Comparison of ENCODE assay signal across 11 mouse cellular contexts in genomic region chr8:95974889-95975288, GRCm38 (mm10).
A peak's percentile ranks its signal among the peaks of the same experiment; 100 is the strongest.
DNase-seq lines count a peak whose midpoint lies in the region; ATAC-seq lines count a peak whose summit lies in the region.
"Had no signal": no experiment of that assay in that cellular context is flagged by ENCODE, and none has a peak within 500 bp of the region (broad histone marks: within the 10 kb centered on the region; RNA-seq: fewer than 3 reads in every experiment).

No protein-coding gene starts in this region.

- H3K9ac ChIP-seq in forebrain, embryonic 13.5 days, result no peak overlapping the region
- no peak overlapping the region for H3K9ac ChIP-seq in forebrain, embryonic 16.5 days (replicated peaks; ENCODE audit: low read depth, low read length)
- no peak overlapping the region for H3K9ac ChIP-seq in kidney, embryonic 16.5 days (replicated peaks; ENCODE audit: low read length)
- H3K9ac ChIP-seq: kidney, embryonic 15.5 days; midbrain, embryonic 12.5 days had no signal

- DNase-seq in kidney, adult 9 months, result peak; percentile 4
- DNase-seq in 416B (ENCODE audit: low read depth), result peak; percentile 25
- peak; percentile 54 for DNase-seq in brain, adult 2 months (ENCODE audit: low read depth, low spot score)
- no peak for DNase-seq in urinary bladder, postnatal 36 days (ENCODE audit: low spot score in 2 of 2)
- DNase-seq in urinary bladder, postnatal 14 days (ENCODE audit: low spot score), result no peak
- DNase-seq: right cerebral cortex, postnatal 14 days had no signal

- H3K4me3 ChIP-seq in forebrain, embryonic 13.5 days, result no peak overlapping the region
- H3K4me3 ChIP-seq in forebrain, embryonic 16.5 days (replicated peaks; ENCODE audit: low read length), result no peak overlapping the region
- H3K4me3 ChIP-seq in kidney, embryonic 16.5 days (ENCODE audit: low read length), result no peak overlapping the region
- H3K4me3 ChIP-seq: kidney, embryonic 15.5 days; midbrain, embryonic 12.5 days had no signal

- 19% methylated on average over 4 of the region's 4 CpGs for WGBS in forebrain, embryonic 13.5 days
- WGBS in forebrain, embryonic 16.5 days, result 14% methylated on average over 4 of the region's 4 CpGs
- 22% methylated on average over 4 of the region's 4 CpGs for WGBS in kidney, embryonic 16.5 days

- ATAC-seq in forebrain, embryonic 13.5 days, result 0 out of 2 replicates have a peak, but pooled peaks have one; percentile 51
- no peak; the same call in 1 of the 2 replicates for ATAC-seq in forebrain, embryonic 16.5 days
- ATAC-seq in kidney, embryonic 16.5 days (ENCODE audit: low FRiP score, low TSS enrichment), result no peak

- no peak overlapping the region for H3K4me2 ChIP-seq in forebrain, embryonic 13.5 days
- H3K4me2 ChIP-seq in forebrain, embryonic 16.5 days (ENCODE audit: low read length), result no peak overlapping the region
- no peak overlapping the region for H3K4me2 ChIP-seq in kidney, embryonic 16.5 days (replicated peaks; ENCODE audit: low read depth, low read length)
- H3K4me2 ChIP-seq: kidney, embryonic 15.5 days; midbrain, embryonic 12.5 days had no signal

- H3K36me3 ChIP-seq in forebrain, embryonic 13.5 days (ENCODE audit: poor library complexity, severe bottlenecking), result no peaks in the 10 kb centered on the region
- no peaks in the 10 kb centered on the region for H3K36me3 ChIP-seq in forebrain, embryonic 16.5 days (ENCODE audit: control insufficient read depth, insufficient read depth)
- no peaks in the 10 kb centered on the region for H3K36me3 ChIP-seq in kidney, embryonic 16.5 days (ENCODE audit: insufficient read depth, low read length)
- H3K36me3 ChIP-seq: kidney, embryonic 15.5 days; midbrain, embryonic 12.5 days had no signal

- H3K9me3 ChIP-seq in forebrain, embryonic 13.5 days (replicated peaks), result no peaks in the 10 kb centered on the region
- no peaks in the 10 kb centered on the region for H3K9me3 ChIP-seq in forebrain, embryonic 16.5 days (ENCODE audit: control insufficient read depth, low read length)
- no peaks in the 10 kb centered on the region for H3K9me3 ChIP-seq in kidney, embryonic 16.5 days (ENCODE audit: low read length)
- H3K9me3 ChIP-seq: kidney, embryonic 15.5 days; midbrain, embryonic 12.5 days had no signal

- no peaks in the 10 kb centered on the region for H3K27me3 ChIP-seq in forebrain, embryonic 13.5 days
- no peaks in the 10 kb centered on the region for H3K27me3 ChIP-seq in forebrain, embryonic 16.5 days (replicated peaks; ENCODE audit: control insufficient read depth, insufficient read depth, low read length)
- H3K27me3 ChIP-seq in kidney, embryonic 16.5 days (ENCODE audit: insufficient read depth, low read length), result no peaks in the 10 kb centered on the region
- H3K27me3 ChIP-seq: kidney, embryonic 15.5 days had no signal

- no peaks in the 10 kb centered on the region for H3K4me1 ChIP-seq in forebrain, embryonic 13.5 days
- 0 out of 2 replicates have a peak, but pooled peaks cover 2% of the 10 kb centered on the region for H3K4me1 ChIP-seq in forebrain, embryonic 16.5 days (replicated peaks; ENCODE audit: control insufficient read depth, insufficient read depth, low read length)
- no peaks in the 10 kb centered on the region for H3K4me1 ChIP-seq in kidney, embryonic 16.5 days (ENCODE audit: insufficient read depth, low read length)
- H3K4me1 ChIP-seq: kidney, embryonic 15.5 days; midbrain, embryonic 12.5 days had no signal

- no peak overlapping the region for H3K27ac ChIP-seq in forebrain, embryonic 13.5 days
- H3K27ac ChIP-seq in forebrain, embryonic 16.5 days (ENCODE audit: low read length), result no peak overlapping the region
- H3K27ac ChIP-seq in kidney, embryonic 16.5 days (ENCODE audit: low read length), result no peak overlapping the region
- H3K27ac ChIP-seq: kidney, embryonic 15.5 days; midbrain, embryonic 12.5 days had no signal

Comparison
In these comparisons a context has a peak if more than half of its experiments do, and no peak if none do; other contexts are left out.
1. DNase-seq: peak in kidney, adult 9 months (single experiment), 416B (single experiment) and brain, adult 2 months (single experiment); none in urinary bladder, postnatal 36 days (0 of 2) and urinary bladder, postnatal 14 days (single experiment).